Mouse (Mus musculus): ENCODE measurements around the gene Prkaa2.

- TF ChIP-seq POLR2A (IDR thresholded peaks at IDR 0.05; ENCODE audit: insufficient read depth, low read depth, low read length) = no peak
- no peak for TF ChIP-seq CTCF (IDR thresholded peaks at IDR 0.05; ENCODE audit: insufficient read depth, low read depth, low read length)
Observed at GRCm38 (mm10) chr4:105013718-105014117, 96.0 kb downstream of the Prkaa2 start.

Data from olfactory bulb, adult 2 months (tissue).